Mouse (Mus musculus) hindbrain, embryonic 10.5 days (tissue): ENCODE data around the gene Commd1. TPM values are rescaled to one million over a fixed set of nuclear protein-coding genes. Genes with fewer than 3 reads are reported as not detected.
A peak's percentile ranks its signal among the peaks of the same experiment; 100 is the strongest.

Source experiments
- DNase-seq: peaks from one replicate; pipeline ENCODE4 v3.0.0-alpha.2; 2017; ENCODE audit warnings: low spot score
- H3K27ac ChIP-seq: fragments of 300-500 bp; sonication (generic); 2 replicates; pipeline ENCODE4 v1.5.1; 2016; ENCODE audit warnings: mild to moderate bottlenecking, moderate library complexity
- H3K27me3 ChIP-seq: fragments of 300-500 bp; sonication (generic); 2 replicates; pipeline ENCODE4 v1.6.1; 2016; ENCODE audit warnings: mild to moderate bottlenecking; ENCODE audit not compliant: poor library complexity, insufficient read depth, severe bottlenecking
- H3K36me3 ChIP-seq: fragments of 300-500 bp; sonication (generic); 2 replicates; pipeline ENCODE4 v1.6.1; 2016; ENCODE audit warnings: mild to moderate bottlenecking, moderate library complexity
- H3K4me1 ChIP-seq: fragments of 300-500 bp; sonication (generic); replicated peaks from 2 replicates; pipeline ENCODE4 v1.6.1; 2016; ENCODE audit warnings: mild to moderate bottlenecking
- H3K4me3 ChIP-seq: fragments of 300-500 bp; sonication (generic); 2 replicates; pipeline ENCODE4 v1.5.1; 2016; ENCODE audit warnings: mild to moderate bottlenecking, moderate library complexity
- H3K9me3 ChIP-seq: fragments of 300-500 bp; sonication (generic); 2 replicates; pipeline ENCODE4 v1.6.1; 2016; ENCODE audit warnings: mild to moderate bottlenecking, moderate library complexity
- WGBS: fragments of 180-500 bp; shearing (Covaris S2); methylation state at CpG from one replicate; pipeline ENCODE4 v1.1.7; 2016; 5-methylcytosine and 5-hydroxymethylcytosine counted together
- polyA plus RNA-seq: library from polyadenylated mRNA; unstranded; fragments of >200 nt; fragmentation: Nextera tagmentation; extraction: Ambion mirVana; gene quantifications from 2 replicates; pipeline ENCODE4 v1.2.1, GENCODE M21; 2016

Commd1 gene
- polyA plus RNA-seq, 1 experiment from 2014 or later = 374 TPM

DNA sequence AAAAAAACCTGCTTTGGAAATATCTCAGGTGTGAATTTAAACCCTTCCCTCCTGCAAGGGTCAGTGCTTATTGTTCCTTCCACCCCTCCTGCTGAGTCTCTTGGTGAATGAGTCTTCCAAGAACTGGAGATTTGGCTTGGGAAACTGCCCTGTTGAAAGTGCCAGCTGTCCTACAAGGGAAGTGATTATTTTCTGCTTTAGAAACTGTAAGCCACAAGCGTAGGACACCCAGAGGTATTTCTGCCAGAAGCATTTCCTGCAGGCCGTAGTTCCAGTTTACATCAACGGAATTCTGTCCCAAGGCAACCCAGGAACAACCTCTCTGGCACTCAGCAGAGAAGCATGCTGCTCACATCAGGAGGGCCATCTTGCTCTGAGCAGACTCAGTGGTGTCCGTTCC is 108.8 kb downstream of the Commd1 start:
- H3K27ac ChIP-seq = no peak overlapping the region
- 0 out of 2 replicates have a peak, but pooled peaks cover 6% of the 10 kb centered on the region for H3K4me1 ChIP-seq
- no peaks in the 10 kb centered on the region for H3K36me3 ChIP-seq
- no peak overlapping the region for H3K4me3 ChIP-seq
- H3K9me3 ChIP-seq = no peaks in the 10 kb centered on the region
- no peaks in the 10 kb centered on the region for H3K27me3 ChIP-seq
- no peak for DNase-seq
- WGBS = 60% methylated on average over 4 of the region's 4 CpGs

GRCm38 (mm10) chr11:22872307-22872680 is 109.9 kb downstream of the Commd1 start:
- DNase-seq = no peak
- Histone ChIP-seq H3K4me3 (no peak overlapping the region), H3K9me3 (no peaks in the 10 kb centered on the region), H3K4me1 (0 out of 2 replicates have a peak, but pooled peaks cover 6% of the 10 kb centered on the region), H3K27ac (no peak overlapping the region), H3K36me3 (no peaks in the 10 kb centered on the region), H3K27me3 (no peaks in the 10 kb centered on the region)
- 65% methylated on average over 4 of the region's 4 CpGs for WGBS

DNA sequence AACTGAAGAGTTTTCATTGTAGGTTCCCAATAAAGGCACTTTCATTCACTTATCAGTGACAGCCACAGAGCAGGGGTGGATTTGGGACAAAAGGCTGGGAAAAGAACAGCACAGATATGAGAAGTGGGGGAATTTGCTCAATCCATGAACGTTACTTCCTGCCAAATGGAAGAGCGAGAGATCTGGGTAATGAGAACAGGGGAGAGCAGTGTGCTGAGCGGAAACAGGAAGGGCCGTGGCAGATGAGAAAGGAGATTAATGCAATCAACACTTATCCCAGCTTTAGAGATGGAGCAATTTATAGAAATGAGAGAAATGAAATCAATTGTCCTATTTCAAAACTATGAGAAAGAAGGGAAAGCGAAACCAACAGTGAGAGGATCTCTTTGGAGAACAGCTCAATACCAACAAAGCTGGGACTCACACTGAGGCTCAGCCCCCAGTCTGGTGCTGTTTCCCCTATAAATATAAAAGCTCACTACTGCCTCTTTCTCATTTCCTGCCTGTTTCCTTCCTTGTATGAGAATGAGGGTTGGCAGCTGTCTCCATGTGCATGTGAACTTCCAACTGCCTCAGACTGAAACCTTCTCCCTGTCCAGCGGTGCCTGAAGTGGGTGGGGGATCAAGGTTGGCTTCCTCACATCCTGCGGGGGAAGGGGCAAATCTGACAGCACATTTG is 110.4 kb downstream of the Commd1 start:
- Histone ChIP-seq H3K36me3 (no peaks in the 10 kb centered on the region), H3K9me3 (no peaks in the 10 kb centered on the region), H3K27ac (no peak overlapping the region), H3K4me1 (0 out of 2 replicates have a peak, but pooled peaks cover 6% of the 10 kb centered on the region), H3K4me3 (no peak overlapping the region), H3K27me3 (no peaks in the 10 kb centered on the region)
- WGBS = 79% methylated on average over 7 of the region's 7 CpGs
- no peak for DNase-seq

DNA sequence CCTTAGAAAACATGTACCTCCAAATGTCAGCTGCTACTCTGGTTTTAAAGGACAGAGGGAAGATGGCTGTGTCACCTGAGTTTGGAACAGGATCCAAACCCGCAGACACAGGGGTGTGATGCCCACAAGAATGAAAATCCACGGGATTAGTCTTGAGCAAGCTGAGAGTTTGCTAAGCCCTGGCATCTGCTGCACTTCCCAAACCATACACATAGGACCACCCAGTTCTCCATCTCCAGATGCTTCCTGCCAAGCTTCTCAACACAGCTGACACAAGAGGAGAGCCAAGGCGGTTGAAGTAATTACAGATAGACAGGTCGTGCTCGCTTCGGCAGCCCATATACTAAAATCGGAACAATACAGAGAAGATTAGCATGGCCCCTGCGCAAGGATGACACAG is 113.6 kb downstream of the Commd1 start:
- Histone ChIP-seq H3K36me3 (no peaks in the 10 kb centered on the region), H3K27me3 (peaks cover 8% of the 10 kb centered on the region; the same call in 1 of the 2 replicates), H3K9me3 (no peaks in the 10 kb centered on the region), H3K4me1 (0 out of 2 replicates have a peak, but pooled peaks cover 7% of the 10 kb centered on the region), H3K4me3 (no peak overlapping the region), H3K27ac (no peak overlapping the region)
- DNase-seq = no peak
- WGBS = 92% methylated on average over 8 of the region's 8 CpGs

DNA sequence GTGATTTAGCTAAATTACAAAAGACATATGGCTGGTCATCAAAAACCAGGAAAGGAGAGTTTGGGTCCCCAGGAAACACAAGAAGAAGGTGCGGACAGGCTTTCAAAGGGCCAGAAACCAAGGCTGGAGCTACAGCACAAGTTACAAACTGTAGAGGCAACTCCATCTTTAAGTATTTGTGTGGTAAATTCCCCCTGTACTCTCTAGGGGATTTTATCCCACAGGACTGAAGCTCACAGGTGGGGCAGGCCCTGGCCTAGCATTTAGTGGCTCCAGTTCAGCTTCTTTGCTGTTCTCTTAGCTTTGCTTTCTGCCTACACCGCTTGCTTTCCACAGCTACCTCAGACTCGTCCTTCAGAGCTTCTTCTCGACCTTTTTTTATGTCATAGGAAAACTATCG is 114.5 kb downstream of the Commd1 start:
- Histone ChIP-seq H3K9me3 (no peaks in the 10 kb centered on the region), H3K27ac (no peak overlapping the region), H3K4me3 (no peak overlapping the region), H3K4me1 (0 out of 2 replicates have a peak, but pooled peaks cover 7% of the 10 kb centered on the region), H3K27me3 (peaks cover 15% of the 10 kb centered on the region), H3K36me3 (no peaks in the 10 kb centered on the region)
- WGBS = 92% methylated on average over 5 of the region's 5 CpGs
- no peak for DNase-seq

- no peak for DNase-seq
- no peak overlapping the region for H3K27ac ChIP-seq
- H3K4me3 ChIP-seq = no peak overlapping the region
- H3K27me3 ChIP-seq = peaks cover 34% of the 10 kb centered on the region
- H3K4me1 ChIP-seq = 0 out of 2 replicates have a peak, but pooled peaks cover 4% of the 10 kb centered on the region
- WGBS = 88% methylated on average over 7 of the region's 7 CpGs
- H3K9me3 ChIP-seq = no peaks in the 10 kb centered on the region
- H3K36me3 ChIP-seq = no peaks in the 10 kb centered on the region
Observed at GRCm38 (mm10) chr11:22865635-22866246, 116.4 kb downstream of the Commd1 start.

DNA sequence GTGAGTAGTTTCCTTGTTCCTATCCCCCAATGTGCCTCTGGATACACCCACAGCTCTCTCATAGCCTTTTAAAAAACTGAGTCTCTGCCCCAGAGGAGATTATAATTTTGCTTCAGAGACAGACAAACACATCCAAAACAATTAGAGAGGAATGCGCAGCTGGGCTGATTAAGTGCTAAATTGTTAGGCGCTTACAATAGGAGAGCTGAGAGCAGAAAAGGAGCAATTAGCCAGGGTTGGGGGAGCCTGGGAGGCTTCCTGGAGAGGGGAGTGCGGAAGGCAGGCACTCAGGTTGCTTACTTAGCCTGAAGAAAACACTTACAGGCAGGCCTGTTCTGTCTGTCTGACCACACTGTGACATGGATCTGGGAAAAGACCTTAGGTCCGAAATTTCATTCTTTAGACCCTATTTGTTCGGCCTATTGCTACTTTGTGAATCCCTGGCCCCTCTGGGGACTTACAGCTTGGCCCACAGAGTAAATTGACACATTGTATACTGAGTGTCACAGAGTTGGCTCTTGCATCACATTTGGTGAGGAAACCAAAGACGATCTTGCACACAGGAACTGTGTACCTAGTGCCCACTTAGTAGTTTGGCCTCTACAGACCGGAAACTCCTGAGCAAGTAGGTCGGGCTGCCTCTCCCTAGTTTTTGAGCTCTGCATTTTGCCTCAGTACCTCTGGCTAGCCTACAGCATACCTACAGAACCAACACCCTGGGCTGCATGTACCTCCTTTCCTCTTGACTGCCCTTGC is 117.7 kb downstream of the Commd1 start:
- no peaks in the 10 kb centered on the region for H3K9me3 ChIP-seq
- H3K4me3 ChIP-seq = no peak overlapping the region
- H3K36me3 ChIP-seq = no peaks in the 10 kb centered on the region
- peaks cover 45% of the 10 kb centered on the region for H3K27me3 ChIP-seq
- DNase-seq = no peak
- 49% methylated on average over 8 of the region's 8 CpGs for WGBS
- peaks cover 16% of the 10 kb centered on the region for H3K4me1 ChIP-seq
- H3K27ac ChIP-seq = no peak overlapping the region

GRCm38 (mm10) chr11:22863581-22863980 is 118.6 kb downstream of the Commd1 start:
- Histone ChIP-seq H3K36me3 (no peaks in the 10 kb centered on the region), H3K4me1 (peaks cover 24% of the 10 kb centered on the region), H3K27ac (no peak overlapping the region), H3K27me3 (peaks cover 54% of the 10 kb centered on the region), H3K9me3 (no peaks in the 10 kb centered on the region), H3K4me3 (no peak overlapping the region)
- WGBS = 43% methylated on average over 4 of the region's 4 CpGs
- no peak for DNase-seq

GRCm38 (mm10) chr11:22861315-22861714 is 120.9 kb downstream of the Commd1 start:
- DNase-seq = no peak
- H3K4me1 ChIP-seq = peaks cover 31% of the 10 kb centered on the region
- no peaks in the 10 kb centered on the region for H3K9me3 ChIP-seq
- no peak overlapping the region for H3K27ac ChIP-seq
- H3K36me3 ChIP-seq = no peaks in the 10 kb centered on the region
- H3K4me3 ChIP-seq = no peak overlapping the region
- WGBS = 71% methylated on average over 4 of the region's 4 CpGs
- peaks cover 77% of the 10 kb centered on the region for H3K27me3 ChIP-seq

DNA sequence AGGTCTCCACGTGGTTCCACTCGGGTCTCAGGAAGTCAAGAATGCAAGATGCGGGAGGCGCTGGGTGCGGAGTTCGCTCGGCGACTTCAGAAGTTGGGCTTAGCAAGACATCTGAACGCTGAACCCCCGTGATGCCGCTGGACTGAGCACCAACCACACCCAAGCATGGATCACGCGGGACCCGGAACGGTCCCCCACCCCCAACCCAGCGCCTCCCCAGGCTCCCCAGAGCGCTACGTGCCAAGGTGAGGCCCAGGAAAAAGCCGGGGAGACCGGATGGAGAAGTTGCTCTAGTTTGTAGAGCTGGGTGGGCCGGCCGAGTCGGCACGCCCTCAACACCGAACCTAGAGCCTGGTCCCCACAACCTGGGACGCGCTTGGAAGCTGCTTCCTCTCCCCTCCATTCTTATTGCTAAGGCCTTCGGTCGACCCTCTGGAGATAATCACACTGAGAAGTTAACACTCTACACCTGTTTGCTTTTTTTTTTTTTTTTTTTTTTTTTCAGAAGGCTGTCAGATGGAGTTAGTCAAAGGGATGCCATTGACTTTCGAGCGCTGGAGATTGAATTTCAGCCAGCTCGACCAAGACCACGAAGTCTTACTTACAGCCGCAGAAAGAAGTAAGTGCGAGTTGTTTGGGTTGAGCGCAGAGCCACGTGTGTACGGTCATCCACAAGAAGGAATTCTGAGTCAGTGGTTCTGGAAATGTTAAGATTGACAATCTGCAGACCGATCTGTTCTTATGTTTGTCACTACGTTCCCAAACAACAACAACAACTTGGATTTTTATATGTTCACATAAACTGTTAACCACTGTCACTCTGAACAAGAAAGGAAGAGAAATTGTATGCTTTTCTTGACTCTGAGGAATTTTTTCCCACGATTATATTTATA is 121.6 kb downstream of the Commd1 start, which contains the start of gene B3gnt2:
Gene B3gnt2 (minus strand): TSS at position 627 of the 893 bp plus-strand sequence.
- peaks cover 83% of the 10 kb centered on the region for H3K27me3 ChIP-seq
- WGBS = 5% methylated on average over 41 of the region's 41 CpGs

DNA sequence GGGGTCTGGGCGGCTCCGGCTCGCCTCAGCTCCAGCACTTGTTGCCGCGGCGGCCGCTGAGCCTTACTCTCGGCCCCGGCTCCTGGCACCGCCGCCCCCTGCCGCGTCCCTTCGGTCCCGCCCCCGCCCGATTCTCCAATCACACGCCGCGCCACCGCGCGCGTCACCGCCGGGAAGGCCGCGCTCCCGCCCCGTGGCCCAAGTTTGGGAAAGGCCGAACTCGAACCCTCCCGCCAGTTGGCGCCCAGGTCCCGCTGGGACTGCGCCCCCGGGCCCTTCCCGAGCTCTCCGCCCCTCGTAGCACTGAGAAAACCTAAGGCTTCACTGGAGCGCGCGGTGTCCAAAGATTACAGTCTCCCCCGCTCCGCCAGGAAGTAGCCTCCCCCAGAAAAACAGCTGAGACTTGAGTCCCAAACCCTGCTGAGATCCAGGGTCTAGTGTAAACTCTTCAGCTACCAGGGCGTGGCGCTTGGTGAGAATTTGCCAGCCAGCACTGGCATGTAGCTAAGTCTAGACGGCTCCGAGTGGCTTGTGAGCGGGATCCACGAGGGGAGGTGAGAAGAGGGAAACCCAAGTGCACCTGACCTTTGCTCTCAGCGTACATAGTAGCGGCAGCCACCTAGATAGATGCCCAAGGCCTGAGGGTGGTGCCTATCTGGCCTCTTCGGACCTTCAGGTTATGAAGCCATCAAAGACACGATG is 122.4 kb downstream of the Commd1 start:
- Histone ChIP-seq H3K36me3 (no peaks in the 10 kb centered on the region), H3K27ac (peak overlapping the region; percentile 81), H3K27me3 (peaks cover 84% of the 10 kb centered on the region)

More for the DNA sequence above, 121.6 kb downstream of the Commd1 start, which contains the start of gene B3gnt2:
- peak within 1 kb of the TSS; percentile 76 for H3K4me3 ChIP-seq
- H3K36me3 ChIP-seq = no peaks in the 10 kb centered on the region
- H3K4me1 ChIP-seq = peaks cover 31% of the 10 kb centered on the region
- no peaks in the 10 kb centered on the region for H3K9me3 ChIP-seq
- H3K27ac ChIP-seq = peak within 1 kb of the TSS; percentile 81
- DNase-seq = no peak

GRCm38 (mm10) chr11:22859301-22859632 is 122.9 kb downstream of the Commd1 start:
- no peaks in the 10 kb centered on the region for H3K9me3 ChIP-seq
- H3K27me3 ChIP-seq = peaks cover 82% of the 10 kb centered on the region
- peak overlapping the region; percentile 76 for H3K4me3 ChIP-seq
- no peak for DNase-seq
- no peaks in the 10 kb centered on the region for H3K36me3 ChIP-seq
- WGBS = under 1% methylated on average over 39 of the region's 41 CpGs
- peaks cover 28% of the 10 kb centered on the region for H3K4me1 ChIP-seq
- peak overlapping the region; percentile 81 for H3K27ac ChIP-seq

More for the DNA sequence above, 122.4 kb downstream of the Commd1 start:
- WGBS = under 1% methylated on average over 55 of the region's 55 CpGs
- H3K4me3 ChIP-seq = peak overlapping the region; percentile 76
- peak; percentile 90 for DNase-seq
- H3K9me3 ChIP-seq = no peaks in the 10 kb centered on the region
- peaks cover 31% of the 10 kb centered on the region for H3K4me1 ChIP-seq
